Mouse (Mus musculus) hindbrain, embryonic 10.5 days (tissue): ENCODE measurements around the gene Slc25a27. TPM values are rescaled to one million over a fixed set of nuclear protein-coding genes. Genes with fewer than 3 reads are reported as not detected.

Source experiments
- DNase-seq: peaks from one replicate; pipeline ENCODE4 v3.0.0-alpha.2; 2017; ENCODE audit warnings: low spot score
- H3K27ac ChIP-seq: fragments of 300-500 bp; sonication (generic); 2 replicates; pipeline ENCODE4 v1.5.1; 2016; ENCODE audit warnings: mild to moderate bottlenecking, moderate library complexity
- H3K27me3 ChIP-seq: fragments of 300-500 bp; sonication (generic); 2 replicates; pipeline ENCODE4 v1.6.1; 2016; ENCODE audit warnings: mild to moderate bottlenecking; ENCODE audit not compliant: poor library complexity, insufficient read depth, severe bottlenecking
- H3K36me3 ChIP-seq: fragments of 300-500 bp; sonication (generic); 2 replicates; pipeline ENCODE4 v1.6.1; 2016; ENCODE audit warnings: mild to moderate bottlenecking, moderate library complexity
- H3K4me1 ChIP-seq: fragments of 300-500 bp; sonication (generic); replicated peaks from 2 replicates; pipeline ENCODE4 v1.6.1; 2016; ENCODE audit warnings: mild to moderate bottlenecking
- H3K4me3 ChIP-seq: fragments of 300-500 bp; sonication (generic); 2 replicates; pipeline ENCODE4 v1.5.1; 2016; ENCODE audit warnings: mild to moderate bottlenecking, moderate library complexity
- H3K9me3 ChIP-seq: fragments of 300-500 bp; sonication (generic); 2 replicates; pipeline ENCODE4 v1.6.1; 2016; ENCODE audit warnings: mild to moderate bottlenecking, moderate library complexity
- WGBS: fragments of 180-500 bp; shearing (Covaris S2); methylation state at CpG from one replicate; pipeline ENCODE4 v1.1.7; 2016; 5-methylcytosine and 5-hydroxymethylcytosine counted together
- polyA plus RNA-seq: library from polyadenylated mRNA; unstranded; fragments of >200 nt; fragmentation: Nextera tagmentation; extraction: Ambion mirVana; gene quantifications from 2 replicates; pipeline ENCODE4 v1.2.1, GENCODE M21; 2016

Slc25a27 gene
- polyA plus RNA-seq, 1 experiment from 2014 or later = 49.7 TPM

DNA sequence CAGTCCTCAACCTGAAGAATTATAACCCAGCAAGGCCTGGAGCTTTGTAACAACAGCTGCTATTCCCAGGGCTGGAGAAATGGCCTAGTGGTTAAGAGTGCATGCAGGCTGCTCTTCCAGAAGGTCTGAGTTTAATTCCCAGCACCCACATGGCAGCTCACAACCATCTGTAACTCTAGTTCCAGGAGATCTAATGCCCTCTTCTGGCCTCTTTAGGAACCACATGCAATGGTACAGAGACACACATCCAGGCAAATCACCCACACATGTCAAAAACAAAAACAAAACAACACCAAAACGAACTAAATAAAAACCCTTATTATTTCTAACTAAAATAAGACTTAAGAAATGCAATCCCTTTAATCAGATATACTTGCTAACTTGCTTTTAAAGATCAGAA, 26.2 kb downstream of the Slc25a27 start:
- H3K4me1 ChIP-seq = 0 out of 2 replicates have a peak, but pooled peaks cover 4% of the 10 kb centered on the region
- WGBS = 85% methylated on average over 1 of the region's 1 CpGs
- peaks cover 38% of the 10 kb centered on the region for H3K36me3 ChIP-seq
- H3K4me3 ChIP-seq = no peak overlapping the region
- no peak overlapping the region for H3K27ac ChIP-seq
- no peak for DNase-seq
- peaks cover 4% of the 10 kb centered on the region; the same call in 1 of the 2 replicates for H3K27me3 ChIP-seq
- peaks cover 7% of the 10 kb centered on the region; the same call in 1 of the 2 replicates for H3K9me3 ChIP-seq

DNA sequence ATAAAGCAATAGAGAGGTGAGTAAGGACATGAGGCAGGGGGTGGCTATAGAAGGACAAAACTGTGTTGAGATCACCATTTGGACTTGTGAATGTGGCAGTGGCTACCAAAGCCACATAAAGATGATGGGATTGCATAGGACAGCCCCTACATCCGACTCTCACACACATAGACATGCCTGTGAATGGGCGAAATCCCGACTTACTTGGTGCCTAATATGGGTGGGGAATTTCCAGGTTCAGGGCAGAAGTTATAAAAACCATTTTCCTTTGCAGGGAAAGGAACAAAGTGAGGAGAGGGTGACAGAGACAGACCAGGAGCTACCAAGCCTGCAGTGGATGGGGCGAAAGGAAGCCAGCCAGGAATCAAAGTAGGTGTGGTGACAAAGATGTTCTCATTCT, 29.9 kb downstream of the Slc25a27 start:
- H3K4me1 ChIP-seq = 0 out of 2 replicates have a peak, but pooled peaks cover 4% of the 10 kb centered on the region
- peaks cover 7% of the 10 kb centered on the region; the same call in 1 of the 2 replicates for H3K9me3 ChIP-seq
- no peak overlapping the region for H3K27ac ChIP-seq
- H3K36me3 ChIP-seq = peaks cover 8% of the 10 kb centered on the region
- DNase-seq = no peak
- peaks cover 3% of the 10 kb centered on the region; the same call in 1 of the 2 replicates for H3K27me3 ChIP-seq
- WGBS = 95% methylated on average over 4 of the region's 4 CpGs
- H3K4me3 ChIP-seq = no peak overlapping the region

DNA sequence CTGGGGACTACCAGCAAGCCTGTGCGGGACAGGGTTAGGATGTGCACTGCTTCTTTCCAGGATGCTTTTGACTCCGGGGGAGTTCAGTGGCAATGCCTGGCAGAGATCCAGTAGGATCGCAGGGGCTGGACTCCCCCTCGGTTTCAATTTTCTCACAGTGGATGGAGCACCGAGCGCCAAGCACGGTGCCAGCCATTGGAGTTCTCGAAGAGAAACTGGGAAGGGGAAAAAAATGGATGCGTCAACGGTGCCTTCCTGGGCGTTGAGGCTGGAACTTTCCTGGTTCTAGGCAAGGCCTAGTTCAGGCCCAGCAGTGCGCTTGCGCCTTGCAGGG, 36.6 kb downstream of the Slc25a27 start:
- DNase-seq = no peak
- H3K9me3 ChIP-seq = peaks cover 10% of the 10 kb centered on the region; the same call in 1 of the 2 replicates
- 48% methylated on average over 13 of the region's 13 CpGs for WGBS
- peak overlapping the region; percentile 71; the same call in 1 of the 2 replicates for H3K27ac ChIP-seq
- H3K27me3 ChIP-seq = peaks cover 58% of the 10 kb centered on the region
- peaks cover 17% of the 10 kb centered on the region for H3K4me1 ChIP-seq
- H3K36me3 ChIP-seq = no peaks in the 10 kb centered on the region
- peak overlapping the region; percentile 56 for H3K4me3 ChIP-seq

DNA sequence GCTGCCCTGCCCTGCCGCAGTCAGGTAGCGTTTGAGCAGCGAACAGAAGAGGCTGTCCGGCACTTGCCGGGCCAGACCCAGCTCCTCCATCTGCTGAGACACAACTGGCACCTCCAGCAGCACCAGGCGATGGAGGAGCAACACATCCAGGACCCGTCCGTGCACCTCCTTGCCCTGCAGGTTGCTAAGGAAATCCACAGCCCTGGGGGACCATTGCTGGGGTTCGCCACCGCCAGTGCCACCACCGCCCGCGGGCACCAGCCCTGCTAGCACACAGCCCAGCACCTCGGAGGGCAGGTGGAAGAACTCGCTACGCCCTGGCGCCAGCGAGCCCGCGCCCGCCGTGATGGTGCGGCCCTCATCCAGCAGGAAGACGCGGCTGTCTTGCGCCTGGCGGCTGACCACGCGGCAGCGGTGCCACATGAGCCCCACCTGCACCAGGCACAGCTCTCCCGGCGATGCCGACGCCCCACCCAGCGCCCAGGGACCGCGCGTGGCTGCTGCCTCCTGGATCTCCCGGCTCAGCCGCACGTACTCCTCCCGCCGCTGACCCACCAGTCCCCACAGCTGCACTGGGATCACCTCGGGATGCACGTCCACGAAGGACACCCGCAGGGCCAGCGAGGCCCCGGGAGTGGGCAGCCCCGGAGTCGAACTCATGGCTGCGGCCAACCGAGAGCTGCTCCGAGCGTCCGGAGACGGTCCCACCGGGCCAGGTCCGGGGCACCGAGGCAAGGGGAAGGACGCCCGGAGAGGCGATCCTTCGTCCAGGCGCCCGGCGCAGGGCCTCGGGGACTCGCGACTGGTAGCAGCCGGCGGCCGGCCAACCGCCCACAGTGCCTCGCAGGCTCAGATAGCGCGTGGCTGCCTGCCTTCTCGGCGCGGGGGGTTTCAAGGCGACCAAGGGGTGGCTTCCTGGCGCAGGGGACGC, 37.3 kb downstream of the Slc25a27 start, which contains the start of gene Tdrd6:
Gene Tdrd6, minus strand, starts transcription at position 804 of the 931 bp plus-strand sequence.
- H3K9me3 ChIP-seq = peaks cover 10% of the 10 kb centered on the region; the same call in 1 of the 2 replicates
- no peaks in the 10 kb centered on the region for H3K36me3 ChIP-seq
- 3% methylated on average over 83 of the region's 83 CpGs for WGBS
- H3K27ac ChIP-seq = peak within 1 kb of the TSS; percentile 71
- peak; percentile 51 for DNase-seq
- peaks cover 17% of the 10 kb centered on the region for H3K4me1 ChIP-seq
- H3K27me3 ChIP-seq = peaks cover 58% of the 10 kb centered on the region
- H3K4me3 ChIP-seq = peak within 1 kb of the TSS; percentile 56

GRCm38 (mm10) chr17:43629026-43629495, 38.0 kb downstream of the Slc25a27 start:
- Histone ChIP-seq H3K4me3 (peak overlapping the region; percentile 56), H3K27ac (0 out of 2 replicates have a peak overlapping the region, but pooled peaks have one; percentile 71), H3K36me3 (no peaks in the 10 kb centered on the region), H3K4me1 (peaks cover 17% of the 10 kb centered on the region), H3K9me3 (peaks cover 10% of the 10 kb centered on the region; the same call in 1 of the 2 replicates), H3K27me3 (peaks cover 58% of the 10 kb centered on the region)
- 21% methylated on average over 24 of the region's 24 CpGs for WGBS
- no peak for DNase-seq

GRCm38 (mm10) chr17:43628246-43628645, 38.8 kb downstream of the Slc25a27 start:
- peaks cover 58% of the 10 kb centered on the region for H3K27me3 ChIP-seq
- 90% methylated on average over 10 of the region's 10 CpGs for WGBS
- H3K27ac ChIP-seq = no peak overlapping the region
- no peaks in the 10 kb centered on the region for H3K36me3 ChIP-seq
- DNase-seq = no peak
- H3K4me3 ChIP-seq = no peak overlapping the region
- H3K9me3 ChIP-seq = peaks cover 10% of the 10 kb centered on the region; the same call in 1 of the 2 replicates
- H3K4me1 ChIP-seq = peaks cover 17% of the 10 kb centered on the region

DNA sequence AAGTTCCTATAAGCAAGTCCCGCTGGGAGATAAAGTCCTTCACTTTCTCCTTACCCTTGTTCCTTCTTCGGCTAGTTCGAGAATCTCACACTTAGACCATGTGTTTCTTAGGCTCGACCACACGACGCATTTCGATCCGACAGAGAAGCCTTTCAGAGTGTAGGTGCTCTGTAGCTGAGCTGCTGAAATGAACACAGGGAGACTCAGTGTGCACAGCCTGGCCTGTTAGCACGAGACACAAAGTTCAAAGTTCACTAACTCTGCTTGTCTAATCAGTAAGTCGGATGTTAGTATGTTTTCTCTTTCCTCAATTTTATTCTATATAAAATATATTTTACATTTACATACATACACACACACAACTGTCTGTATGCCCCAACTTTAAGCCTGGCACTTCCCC, 44.9 kb downstream of the Slc25a27 start:
- H3K27ac ChIP-seq = no peak overlapping the region
- H3K4me3 ChIP-seq = no peak overlapping the region
- no peaks in the 10 kb centered on the region for H3K36me3 ChIP-seq
- DNase-seq = no peak
- H3K9me3 ChIP-seq = peaks cover 3% of the 10 kb centered on the region; the same call in 1 of the 2 replicates
- no peaks in the 10 kb centered on the region for H3K4me1 ChIP-seq
- peaks cover 5% of the 10 kb centered on the region for H3K27me3 ChIP-seq
- 90% methylated on average over 10 of the region's 10 CpGs for WGBS

- no peak overlapping the region for H3K4me3 ChIP-seq
- no peaks in the 10 kb centered on the region for H3K4me1 ChIP-seq
- H3K27ac ChIP-seq = no peak overlapping the region
- no peaks in the 10 kb centered on the region for H3K9me3 ChIP-seq
- H3K27me3 ChIP-seq = no peaks in the 10 kb centered on the region
- WGBS = 94% methylated on average over 9 of the region's 9 CpGs
- H3K36me3 ChIP-seq = no peaks in the 10 kb centered on the region
- DNase-seq = no peak
These were observed 47.9 kb downstream of the Slc25a27 start for GRCm38 (mm10) chr17:43619156-43619555.

DNA sequence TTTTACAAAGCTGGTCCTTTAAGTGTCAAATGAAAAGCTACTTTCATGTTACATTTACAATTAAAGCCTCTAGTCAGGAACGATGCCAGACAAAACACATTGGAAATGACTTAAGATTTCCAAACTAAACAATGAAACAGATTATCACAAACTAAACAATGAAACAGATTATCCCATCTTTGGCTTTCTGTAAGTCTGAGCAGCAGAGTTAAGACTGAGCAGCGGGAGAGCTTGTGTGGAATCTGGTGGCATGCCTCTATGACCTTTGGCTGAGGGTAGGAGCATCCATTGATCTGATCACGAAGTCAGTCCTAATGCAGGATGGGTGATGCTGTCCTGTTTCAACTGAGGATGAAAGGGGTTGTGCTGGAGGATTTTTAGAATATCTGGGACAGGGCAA, 54.8 kb downstream of the Slc25a27 start:
- no peaks in the 10 kb centered on the region for H3K4me1 ChIP-seq
- no peaks in the 10 kb centered on the region for H3K9me3 ChIP-seq
- no peaks in the 10 kb centered on the region for H3K36me3 ChIP-seq
- no peak for DNase-seq
- H3K27me3 ChIP-seq = no peaks in the 10 kb centered on the region
- 75% methylated on average over 3 of the region's 3 CpGs for whole genome bisulfite sequencing
- no peak overlapping the region for H3K4me3 ChIP-seq
- H3K27ac ChIP-seq = no peak overlapping the region

DNA sequence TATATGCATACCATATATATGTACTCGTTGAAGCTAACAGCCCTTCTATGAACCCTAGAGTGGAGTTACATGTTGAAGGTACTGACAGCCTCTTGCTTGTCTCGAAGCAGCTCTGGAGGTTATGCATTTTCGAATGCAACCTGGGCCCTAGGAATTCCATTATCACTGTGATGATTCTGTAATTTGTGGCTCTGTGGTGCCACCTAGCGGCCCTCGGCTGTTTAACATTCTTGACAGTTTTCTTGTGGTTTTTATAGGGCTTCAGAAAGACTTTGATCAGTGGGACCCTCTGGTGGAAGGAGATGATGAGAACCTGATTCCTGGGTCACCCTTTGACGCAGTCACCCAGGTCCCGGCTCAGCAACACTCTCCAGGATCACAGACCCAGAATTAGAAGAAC, 55.4 kb downstream of the Slc25a27 start:
- Histone ChIP-seq H3K4me1 (no peaks in the 10 kb centered on the region), H3K36me3 (no peaks in the 10 kb centered on the region), H3K27ac (no peak overlapping the region), H3K4me3 (no peak overlapping the region), H3K9me3 (no peaks in the 10 kb centered on the region), H3K27me3 (no peaks in the 10 kb centered on the region)
- DNase-seq = peak; percentile 80
- 28% methylated on average over 7 of the region's 7 CpGs for WGBS

DNA sequence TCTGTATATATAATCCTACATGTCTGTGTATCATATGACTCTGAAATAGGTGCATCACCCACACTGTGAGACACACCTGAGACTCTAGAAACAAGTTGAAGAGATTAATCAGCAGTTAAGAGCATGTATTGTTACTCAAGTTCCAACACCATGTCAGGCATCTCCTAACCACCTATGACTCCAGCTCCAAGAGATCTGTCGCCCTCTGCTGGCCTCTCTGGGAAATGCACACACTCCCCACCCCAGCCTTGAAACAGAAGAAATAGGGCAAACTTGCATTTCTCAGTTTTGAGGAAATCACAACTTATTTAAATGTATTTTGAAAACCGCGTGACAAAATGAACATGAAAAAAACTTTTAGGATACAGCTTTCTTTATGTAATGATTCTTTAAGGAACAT, 60.3 kb downstream of the Slc25a27 start:
- H3K4me1 ChIP-seq = no peaks in the 10 kb centered on the region
- WGBS = 16% methylated on average over 3 of the region's 3 CpGs
- DNase-seq = peak; percentile 80

DNA sequence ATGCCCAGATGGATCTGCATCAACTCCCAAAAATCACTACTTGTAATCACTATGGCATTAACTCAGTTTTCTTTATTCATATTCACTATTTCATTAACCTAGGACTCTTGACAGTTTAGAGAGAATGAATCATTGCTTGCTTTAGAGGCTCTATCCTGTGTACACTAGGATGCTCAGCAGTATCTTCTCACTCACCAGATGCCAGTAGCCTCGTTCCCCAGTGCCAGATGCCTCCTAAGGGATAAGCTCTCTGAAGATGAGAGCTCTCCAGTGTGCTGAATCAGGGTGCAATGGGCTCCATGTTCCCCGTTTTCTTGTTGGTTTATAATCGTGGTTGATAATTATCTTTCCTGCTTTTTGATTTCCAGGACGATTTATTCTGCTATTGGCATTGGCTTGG, 68.3 kb downstream of the Slc25a27 start:
- Histone ChIP-seq H3K4me1 (no peaks in the 10 kb centered on the region), H3K9me3 (peaks cover 6% of the 10 kb centered on the region), H3K36me3 (no peaks in the 10 kb centered on the region), H3K27me3 (no peaks in the 10 kb centered on the region), H3K4me3 (no peak overlapping the region), H3K27ac (no peak overlapping the region)
- DNase-seq = no peak
- WGBS = 77% methylated on average over 4 of the region's 4 CpGs

More for the DNA sequence above, 60.3 kb downstream of the Slc25a27 start:
- no peak overlapping the region for H3K4me3 ChIP-seq
- no peaks in the 10 kb centered on the region for H3K9me3 ChIP-seq
- H3K36me3 ChIP-seq = no peaks in the 10 kb centered on the region
- no peaks in the 10 kb centered on the region for H3K27me3 ChIP-seq
- H3K27ac ChIP-seq = no peak overlapping the region

DNA sequence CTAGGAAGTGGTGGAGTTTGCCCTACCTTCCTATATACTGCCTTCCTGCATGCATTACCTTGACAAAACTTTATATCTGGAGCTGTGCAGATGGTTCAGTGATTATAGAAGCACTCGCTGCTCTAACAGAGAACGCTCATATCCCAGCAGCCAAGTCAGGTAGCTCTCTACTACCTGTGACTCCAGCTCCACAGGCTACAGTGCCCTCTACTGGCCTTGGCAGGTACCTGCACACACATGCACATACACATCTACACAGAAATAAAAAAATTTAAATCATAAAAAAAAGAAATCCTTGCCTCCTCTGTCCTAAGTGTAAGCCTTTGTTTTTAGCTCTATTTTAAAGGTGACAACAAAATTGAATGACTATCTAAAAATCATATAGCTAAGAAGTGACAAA, 69.3 kb downstream of the Slc25a27 start:
- 99% methylated on average over 2 of the region's 2 CpGs for WGBS
- Histone ChIP-seq H3K36me3 (no peaks in the 10 kb centered on the region), H3K9me3 (peaks cover 6% of the 10 kb centered on the region), H3K4me3 (no peak overlapping the region), H3K27me3 (no peaks in the 10 kb centered on the region), H3K4me1 (no peaks in the 10 kb centered on the region), H3K27ac (no peak overlapping the region)
- no peak for DNase-seq
